Mouse (Mus musculus) 3134 (cell line): ENCODE measurements around the gene Polr2b.
A peak's percentile ranks its signal among the peaks of the same experiment; 100 is the strongest.

Experiments used
- DNase-seq: peaks from one replicate; pipeline ENCODE4 v3.0.0-alpha.2; 2011; ENCODE audit warnings: low spot score; ENCODE audit not compliant: insufficient read length; ENCODE audit errors: extremely low read depth

The Polr2b gene

DNA sequence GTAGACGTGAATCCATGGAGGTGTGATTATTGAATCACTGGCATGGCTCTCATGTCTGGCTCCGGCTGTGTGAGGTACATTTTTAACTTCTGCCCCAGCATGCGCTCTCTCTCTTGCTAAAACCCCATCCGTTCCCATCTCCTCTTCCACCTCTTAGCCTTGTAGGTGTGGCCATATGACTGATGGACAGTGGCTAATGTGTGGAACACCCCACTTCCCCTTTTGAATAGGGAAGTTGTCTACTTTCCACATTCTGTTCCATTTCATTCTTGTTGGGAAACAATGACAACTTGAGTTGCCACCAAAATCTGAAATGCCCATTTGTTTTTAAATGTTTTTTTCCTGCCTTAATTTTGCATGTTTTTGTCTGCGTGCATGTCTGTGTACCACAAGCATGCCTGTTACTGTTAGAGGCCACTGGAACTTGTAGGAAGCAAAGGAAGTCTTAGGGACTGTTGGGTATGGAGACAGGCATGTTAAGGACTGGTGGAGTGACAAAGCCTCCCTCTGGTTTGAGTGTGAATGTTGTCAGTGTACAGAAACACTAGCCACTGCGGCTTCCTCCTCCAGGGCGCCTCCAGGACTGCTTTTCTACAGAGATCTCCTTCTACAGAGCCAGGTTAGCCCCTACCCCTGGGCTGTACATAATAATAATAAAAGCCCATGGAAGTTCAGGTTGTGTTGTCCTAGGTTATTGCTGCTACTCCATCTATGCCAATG, 17.0 kb upstream of the Polr2b start:
- DNase-seq: no peak

DNA sequence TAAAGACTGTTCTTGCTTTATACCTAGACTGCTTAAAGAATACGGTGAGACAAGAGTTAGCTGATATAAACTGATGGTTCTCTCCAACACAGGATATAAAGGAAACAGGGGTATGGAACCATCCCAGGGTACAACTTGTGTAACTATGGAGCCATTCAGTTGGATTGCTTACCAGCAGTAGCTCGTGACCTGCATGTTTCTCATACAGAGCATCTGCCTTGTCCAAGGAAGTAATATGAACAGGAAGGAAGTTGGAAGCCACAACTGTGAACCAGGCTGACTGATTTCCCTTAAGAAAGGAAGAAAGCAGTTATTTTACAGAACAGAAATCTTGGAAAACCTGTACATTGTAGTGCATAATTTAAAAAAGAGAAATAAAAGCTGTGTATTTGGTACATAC, 10.5 kb upstream of the Polr2b start:
- no peak for DNase-seq

DNA sequence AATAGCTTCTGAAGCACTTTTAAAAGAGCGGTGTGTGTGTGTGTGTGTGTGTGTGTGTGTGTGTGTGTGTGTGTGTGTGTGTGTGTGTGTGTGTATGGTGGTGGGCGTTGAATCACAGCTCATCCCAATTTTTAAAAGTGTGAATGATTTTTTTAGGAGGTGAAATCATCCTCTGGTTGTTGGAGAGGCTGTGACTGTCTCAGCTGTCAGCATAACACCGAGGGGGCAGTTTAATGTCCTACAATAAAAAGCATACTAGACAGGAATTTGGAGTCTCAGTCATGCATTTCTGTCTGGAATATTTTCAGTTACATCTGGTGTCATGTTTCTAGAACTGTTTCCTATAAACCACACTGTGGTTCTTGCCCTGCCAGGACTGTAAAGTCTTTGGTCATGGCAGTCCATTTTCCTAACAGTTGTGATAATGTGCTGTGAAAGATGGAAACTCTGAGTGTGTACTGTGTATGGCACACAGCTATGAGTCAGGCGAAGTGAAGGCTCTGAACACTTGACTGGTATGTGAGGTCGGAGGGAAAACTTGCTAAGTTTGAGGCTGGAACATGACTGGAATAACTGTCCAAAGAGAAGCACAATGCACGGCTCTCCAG, 8.5 kb upstream of the Polr2b start:
- DNase-seq: no peak

DNA sequence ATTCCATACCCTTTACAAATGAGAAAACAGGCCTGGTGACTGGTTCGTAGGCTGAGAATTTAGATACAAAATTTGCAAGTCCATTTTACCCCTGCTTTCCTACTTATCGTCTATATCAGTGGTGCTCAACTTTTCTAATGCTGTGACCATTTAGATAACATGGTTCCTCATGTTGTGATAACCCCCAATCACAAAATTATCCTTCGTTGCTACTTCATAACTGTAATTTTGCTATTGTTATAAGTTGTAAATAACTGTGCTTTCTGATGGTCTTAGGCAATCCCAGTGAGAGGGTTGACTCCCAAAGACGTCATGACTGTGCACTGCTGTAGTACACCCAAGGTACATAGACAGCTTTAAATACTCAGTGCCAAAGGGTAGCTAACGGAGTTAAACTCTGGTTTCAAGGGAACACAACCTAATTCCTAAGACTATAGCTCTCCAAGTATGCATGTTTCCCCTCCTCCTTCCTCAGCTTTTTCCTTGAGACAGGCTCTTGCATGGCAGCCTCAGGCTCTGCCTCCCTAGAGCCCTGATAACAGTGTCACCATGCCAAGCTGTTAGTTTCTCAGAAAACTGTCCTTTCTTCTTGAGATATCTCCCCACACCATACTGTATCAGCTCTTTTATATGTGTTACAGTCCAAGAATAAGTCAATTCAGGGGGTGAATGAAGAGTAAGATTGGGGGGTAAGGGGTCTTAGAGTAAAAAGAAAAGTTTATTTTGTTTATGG, 2.0 kb upstream of the Polr2b start:
- no peak for DNase-seq

DNA sequence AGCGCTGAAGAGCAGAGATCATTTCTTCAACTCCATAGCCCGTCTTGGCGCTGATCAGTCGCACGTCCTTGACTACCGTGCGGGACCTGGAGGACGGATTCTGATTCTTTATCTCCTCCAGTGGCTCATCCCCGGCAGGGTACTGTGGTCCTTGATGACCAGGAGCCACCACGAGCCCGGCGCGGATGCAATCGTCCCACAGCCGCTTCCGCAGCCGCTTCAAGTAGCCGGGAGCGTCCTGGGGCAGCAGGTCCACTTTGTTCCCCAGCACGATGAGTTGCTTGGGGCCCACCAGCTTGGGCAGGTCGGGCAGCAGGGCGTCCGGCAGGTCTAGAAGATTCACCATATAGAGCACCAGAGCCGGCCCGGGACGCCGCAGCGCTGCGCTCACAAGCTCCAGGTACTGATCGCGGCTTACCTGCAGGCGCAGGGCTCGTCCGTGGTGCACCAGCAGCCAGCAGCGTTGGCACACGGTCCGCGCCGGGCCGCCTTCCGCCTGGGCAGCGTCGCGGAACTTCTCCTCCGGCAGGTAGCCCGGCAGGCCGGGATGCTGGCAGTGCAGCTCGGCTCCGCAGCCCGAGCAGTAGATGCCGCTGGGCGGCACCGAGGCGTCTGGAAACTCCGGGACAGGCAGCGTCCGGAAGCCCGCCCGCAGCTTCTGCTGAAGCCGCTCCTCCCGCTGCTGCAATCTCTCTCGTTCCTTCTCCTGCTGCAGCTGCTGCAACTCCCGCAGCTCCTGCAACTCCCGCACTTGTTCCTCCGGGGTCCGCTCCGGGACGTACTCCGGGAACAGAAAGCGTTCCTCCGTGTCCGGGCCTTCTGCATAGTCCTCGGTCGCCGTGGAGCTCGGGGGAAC, 668 bp upstream of the Polr2b start:
- no peak for DNase-seq

DNA sequence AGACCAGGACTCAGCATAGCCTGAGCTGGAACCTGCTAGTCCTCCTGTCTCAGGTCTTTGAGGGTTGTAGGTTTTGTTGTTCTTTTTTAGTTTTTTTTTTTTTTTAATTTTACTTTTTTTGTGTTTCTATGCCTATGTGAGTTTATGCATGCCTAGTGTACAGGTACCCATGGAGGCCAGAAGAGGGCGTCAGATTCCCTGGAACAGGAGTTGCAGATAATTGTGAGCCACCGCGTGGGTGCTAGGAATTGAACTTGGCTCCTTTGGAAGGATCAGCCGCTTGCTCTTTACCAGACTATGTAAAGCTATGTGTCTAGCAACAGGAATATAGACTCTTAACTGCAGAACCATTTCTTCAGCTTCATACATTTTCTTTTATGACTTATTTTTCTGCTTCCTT, 4.3 kb downstream of the Polr2b start:
- no peak for DNase-seq

DNA sequence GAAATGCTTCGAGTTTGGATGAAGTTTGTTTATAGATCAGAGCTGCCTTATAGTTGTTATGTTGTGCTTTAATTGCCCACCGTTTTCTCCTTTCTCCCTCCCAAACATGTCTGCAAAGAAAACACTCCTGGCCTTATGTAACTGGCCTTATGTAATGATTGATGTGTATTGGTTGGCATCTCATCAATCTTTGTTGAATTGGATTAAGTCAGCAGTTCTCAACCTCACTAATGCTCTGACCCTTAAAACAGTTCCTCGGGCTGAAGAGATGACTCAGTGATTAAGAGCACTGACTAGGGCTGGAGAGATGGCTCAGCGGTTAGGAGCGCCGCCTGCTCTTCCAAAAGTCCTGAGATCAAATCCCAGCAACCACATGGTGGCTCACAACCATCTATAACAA, 5.0 kb downstream of the Polr2b start:
- no peak for DNase-seq

DNA sequence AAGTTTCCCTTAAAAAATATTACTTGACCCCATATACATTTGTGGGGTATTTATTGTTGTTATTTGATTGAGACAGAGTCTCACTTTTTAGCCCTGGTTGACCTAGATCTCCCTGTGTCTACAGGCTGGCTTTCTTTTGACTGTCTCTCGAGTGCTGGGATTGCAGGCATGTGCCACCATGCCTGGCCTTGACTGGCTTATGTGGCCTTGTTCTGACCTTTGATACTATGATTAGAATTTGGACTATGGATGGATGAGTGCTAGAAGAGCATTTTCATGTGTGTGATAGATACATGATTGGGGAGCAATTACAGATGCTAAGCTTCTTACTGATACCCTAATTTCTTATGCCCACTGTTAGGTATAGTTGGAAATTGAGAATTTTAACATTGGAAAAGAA, 15.0 kb downstream of the Polr2b start:
- no peak for DNase-seq

DNA sequence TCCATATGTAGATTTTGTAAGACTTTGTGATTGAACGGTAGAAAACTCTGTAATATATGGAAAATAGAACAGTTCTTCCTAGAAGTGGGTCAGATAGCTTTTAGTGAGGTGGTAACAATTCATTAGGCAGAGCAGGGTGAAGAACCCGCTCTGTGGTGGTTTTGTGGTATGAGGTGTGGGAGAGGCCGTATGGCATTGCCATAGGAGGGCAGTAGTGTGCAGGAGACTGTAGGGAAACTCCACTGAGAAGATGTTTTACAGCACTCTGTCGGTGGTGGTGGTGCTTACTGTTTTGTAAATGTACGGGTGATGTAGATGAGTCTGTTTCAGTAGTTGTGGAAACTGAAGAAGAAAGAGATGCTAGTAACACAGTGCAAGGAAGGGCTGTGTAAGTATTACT, 20.2 kb downstream of the Polr2b start:
- DNase-seq: no peak

DNA sequence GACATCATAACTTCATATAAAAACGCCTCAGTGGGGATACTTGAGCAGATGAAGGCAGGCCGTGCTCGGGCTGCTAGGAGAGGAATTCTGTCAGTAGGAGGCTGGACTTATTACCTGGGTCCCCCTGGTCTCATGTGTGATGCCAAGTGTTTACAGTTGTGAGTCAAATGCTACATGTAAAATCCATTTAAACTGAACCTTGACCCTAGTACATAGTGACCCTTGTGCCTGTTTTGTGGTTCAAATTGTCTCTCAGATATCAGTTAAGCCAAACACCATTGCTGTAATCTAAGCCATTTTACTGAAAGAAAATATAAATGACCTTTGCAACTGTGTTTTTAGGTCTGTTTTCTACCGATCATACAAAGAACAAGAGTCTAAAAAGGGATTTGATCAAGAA, 30.1 kb downstream of the Polr2b start:
- no peak for DNase-seq

DNA sequence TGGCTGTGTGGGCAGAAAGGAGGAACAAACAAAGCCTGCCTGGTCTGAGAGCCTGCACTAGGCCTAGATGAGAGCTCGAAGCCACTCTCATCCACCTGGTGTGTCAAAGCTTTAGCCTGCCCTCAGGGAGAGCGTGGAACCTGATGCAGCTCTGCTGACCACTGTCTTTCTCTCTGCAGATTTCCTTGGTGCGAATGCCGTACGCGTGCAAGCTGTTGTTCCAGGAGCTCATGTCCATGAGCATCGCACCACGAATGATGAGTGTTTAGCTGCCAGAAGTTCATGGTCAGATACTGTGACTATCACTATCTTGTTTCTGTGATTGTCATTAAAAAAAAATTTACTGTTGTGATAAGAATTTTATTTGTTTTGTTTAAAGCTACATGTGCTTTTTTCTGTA, 39.0 kb downstream of the Polr2b start:
- DNase-seq: no peak

DNA sequence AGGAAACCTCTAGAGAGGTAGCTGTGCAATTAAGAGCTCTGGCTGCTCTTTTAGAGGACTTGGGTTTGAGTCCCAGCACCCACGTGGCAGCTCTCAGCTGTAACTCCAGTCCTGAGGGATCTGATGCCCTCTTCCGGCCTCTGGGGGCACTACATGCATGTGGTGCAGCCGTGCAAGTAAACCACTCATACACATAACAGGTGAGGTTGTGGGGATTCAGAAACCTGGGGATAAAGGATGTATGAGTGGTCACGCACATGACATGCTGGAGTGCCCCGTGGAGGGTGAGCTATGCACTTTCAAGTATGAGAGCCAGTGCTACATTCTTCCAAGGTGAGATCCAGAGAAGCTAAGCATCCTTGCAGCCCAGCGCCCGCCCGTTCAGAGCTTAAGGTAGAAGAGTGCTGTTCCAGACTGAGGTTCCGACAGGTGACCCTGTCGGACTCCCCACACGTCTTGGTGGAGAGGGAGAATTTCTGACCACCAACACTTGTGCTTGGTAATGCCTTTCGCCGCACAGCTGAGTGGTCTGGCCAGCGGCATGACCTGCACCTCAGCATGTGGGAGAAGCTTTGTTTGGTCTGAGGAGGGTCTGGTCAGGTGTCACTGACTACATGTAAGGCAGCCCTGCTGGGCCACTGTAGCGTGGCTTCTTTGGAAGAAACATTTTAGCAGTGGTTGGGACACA, 40.2 kb downstream of the Polr2b start:
- no peak for DNase-seq

DNA sequence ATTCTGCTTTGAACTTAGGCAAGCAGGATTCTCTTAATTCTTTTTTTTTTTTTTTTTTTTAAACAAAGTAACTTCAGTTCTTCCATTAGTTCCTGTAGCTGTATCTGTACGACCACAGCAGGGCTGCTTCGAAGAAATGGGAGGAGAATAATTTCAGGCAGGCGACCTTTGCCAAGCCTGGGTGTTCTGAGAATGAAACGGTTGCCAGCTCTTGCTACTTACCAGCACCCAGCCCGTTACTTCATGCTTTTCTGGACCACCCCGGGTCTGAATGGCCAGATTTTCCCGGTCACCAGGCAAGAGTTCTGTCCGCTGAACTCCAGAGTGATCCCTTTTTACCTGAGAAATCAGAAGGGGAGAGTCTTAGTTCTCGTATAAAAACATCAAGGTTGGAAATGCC, 41.7 kb downstream of the Polr2b start:
- no peak for DNase-seq

DNA sequence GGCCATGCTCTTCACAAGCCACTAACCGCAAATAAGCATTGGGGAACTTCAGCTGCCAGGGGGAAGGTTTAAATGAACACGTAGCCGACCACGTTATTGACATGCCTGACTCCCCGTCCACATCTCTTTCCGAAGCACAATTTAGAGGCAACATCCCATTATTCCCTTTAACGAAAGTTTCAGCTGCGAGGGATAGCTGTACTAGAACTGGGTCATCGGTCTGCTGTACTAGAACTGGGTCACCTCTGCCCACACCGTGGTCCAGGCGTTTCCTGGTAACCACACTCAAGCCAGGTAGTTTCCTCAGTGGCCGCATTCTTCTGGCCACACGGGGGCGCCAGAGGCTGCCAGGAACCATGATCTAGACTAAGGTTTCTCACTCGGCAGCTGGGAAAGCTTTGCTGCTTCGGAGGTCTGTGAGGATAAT, 44.4 kb downstream of the Polr2b start:
- peak; percentile 33 for DNase-seq

DNA sequence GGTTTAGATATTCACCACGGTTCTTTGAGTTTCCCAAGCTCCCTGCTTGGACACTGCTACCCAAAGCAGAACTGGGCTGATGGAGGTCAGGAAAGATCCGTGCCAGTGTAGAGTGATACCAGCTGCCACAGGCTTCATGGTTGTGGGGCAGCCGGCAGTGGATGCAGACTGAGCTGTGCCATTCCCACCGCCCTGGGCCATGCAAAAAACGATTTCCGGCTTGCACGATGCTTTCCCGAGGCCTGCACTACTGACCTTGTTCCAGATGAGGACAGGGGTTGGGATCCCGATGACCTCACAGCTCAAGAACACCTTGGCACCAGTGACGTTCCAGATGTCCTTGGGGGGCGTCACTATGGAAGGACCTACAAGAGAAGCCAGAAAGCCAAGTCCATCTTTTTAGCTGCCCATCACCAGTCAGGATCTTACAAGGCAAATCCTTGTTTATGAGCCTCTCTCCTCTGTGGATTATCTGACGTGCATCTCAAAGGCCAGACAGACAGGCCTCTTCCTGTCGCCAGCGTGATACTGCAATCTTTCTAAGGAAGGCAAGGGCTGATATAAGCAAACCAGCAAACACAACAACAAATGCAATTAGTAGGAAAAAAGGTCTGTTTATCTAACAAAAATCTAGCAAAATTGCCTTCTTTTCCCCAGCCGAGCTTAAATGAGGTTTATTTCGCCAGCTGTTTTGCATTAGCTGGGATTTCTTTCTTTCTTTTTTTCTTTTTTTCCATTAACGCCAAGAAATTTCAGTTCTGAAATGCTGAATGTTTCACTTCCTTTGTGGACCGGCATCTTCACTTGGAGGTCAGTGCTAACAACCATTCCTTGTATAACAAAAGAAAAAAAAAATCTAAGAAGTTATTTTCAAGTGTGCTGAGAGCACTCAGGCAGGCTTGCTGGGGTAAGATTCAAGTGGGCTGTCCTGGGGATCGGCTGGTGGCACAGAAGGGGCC, 45.6 kb downstream of the Polr2b start:
- no peak for DNase-seq

DNA sequence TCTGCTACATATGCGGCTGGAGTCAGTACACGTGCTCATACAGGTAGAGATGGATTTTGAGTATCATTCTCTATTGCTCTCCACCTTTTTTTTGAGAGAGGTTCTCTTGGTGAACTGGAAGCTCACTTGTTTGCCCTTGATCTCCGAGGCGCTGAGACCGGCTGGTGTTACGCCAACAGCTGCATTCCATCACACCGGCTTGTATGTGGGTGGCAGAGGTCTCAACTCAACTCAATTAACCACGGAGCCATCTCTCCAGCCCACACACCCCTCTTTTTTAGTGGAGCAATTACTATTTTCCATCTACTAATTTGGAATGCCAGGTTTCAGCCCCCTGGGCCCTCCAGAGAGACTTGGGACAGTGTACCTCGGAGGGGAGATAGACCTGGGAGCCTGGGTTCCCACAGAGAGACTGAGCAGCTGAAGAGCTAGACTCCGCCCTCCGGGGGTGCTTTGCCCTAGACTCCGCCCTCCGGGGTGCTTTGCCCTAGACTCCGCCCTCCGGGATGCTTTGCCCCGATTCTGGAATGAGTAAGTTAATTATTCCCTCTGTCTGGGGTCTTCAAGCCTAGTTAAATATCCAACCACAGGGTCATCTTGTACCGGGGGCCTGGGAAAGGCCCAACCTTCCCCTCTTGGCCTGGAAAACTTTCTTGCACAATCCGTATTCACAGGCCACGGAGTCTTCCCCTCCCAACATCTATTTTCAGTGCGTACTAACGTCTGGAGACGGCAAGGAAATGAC, 47.6 kb downstream of the Polr2b start:
- DNase-seq: peak; percentile 73

DNA sequence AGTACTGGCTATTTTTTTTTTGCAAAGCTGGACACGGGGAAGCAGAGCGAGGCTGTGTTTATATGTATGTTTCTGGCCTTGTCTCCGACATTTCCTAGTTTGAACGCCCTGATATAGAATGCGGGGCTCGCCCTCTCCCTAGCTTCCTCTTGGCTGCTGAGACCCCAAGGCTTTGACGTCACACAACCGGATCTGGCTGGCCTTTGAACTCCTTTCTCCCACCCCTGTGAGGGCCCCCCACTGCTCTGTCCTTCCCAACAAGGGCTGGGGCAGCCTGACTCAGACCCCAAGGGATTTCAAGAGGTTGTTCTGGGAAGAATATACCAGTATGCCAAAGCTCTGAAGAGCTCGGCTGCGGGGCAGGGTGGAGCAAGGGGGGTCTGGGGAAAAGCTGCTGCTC, 48.4 kb downstream of the Polr2b start:
- DNase-seq: peak; percentile 65

DNA sequence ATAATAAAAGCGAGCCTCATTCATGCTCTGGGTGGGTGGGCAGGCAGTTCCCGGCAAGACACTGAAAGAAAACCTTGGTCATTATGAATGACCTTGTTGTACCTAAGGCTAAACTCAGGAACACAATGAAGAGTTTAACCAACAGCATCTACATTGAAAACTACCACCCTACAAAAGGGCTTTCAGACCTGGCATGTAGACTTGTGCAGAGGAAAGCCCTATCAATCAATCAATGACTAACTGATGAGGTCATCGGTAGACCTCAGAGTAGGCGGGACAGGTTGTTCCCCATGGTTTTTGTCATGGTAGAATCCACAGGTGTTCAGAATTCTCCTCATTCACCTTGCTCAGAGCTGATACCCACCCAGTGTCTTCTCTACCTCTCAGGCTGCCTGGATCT, 50.0 kb downstream of the Polr2b start:
- DNase-seq: no peak

DNA sequence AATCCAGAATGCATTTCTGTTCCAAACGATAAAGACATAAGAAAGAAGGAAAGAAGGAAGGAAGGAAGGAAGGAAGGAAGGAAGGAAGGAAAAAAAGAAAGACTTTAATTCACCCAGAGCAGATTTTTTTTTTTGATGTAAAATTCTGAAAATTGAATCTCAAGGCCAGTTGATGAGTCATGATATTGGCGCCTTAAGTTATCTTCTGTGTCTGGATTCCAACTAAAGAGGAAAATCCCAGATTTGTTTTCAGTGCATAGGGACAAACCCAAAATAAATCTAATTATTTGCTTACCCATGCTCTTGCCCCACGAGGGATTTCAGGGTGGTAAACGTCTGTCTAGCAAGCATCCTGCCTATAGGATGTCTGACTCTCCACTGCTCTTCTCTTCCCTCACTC, 51.1 kb downstream of the Polr2b start:
- no peak for DNase-seq
